Mouse (Mus musculus) lung, postnatal 0 days (tissue): ENCODE measurements around the gene Camsap1. TPM values are rescaled to one million over a fixed set of nuclear protein-coding genes. Genes with fewer than 3 reads are reported as not detected.
A peak's percentile ranks its signal among the peaks of the same experiment; 100 is the strongest.

Source experiments
- ATAC-seq: fragments of 200-750 bp; cut with Nextera tagmentation; 2 replicates; pipeline ENCODE4 v1.8.0; 2017; ENCODE audit warnings: moderate library complexity
- DNase-seq: peaks from one replicate; pipeline ENCODE4 v3.0.0-alpha.2; 2016; ENCODE audit warnings: low spot score
- H3K27ac ChIP-seq: fragments of 300-500 bp; sonication (generic); 2 replicates; pipeline ENCODE4 v1.5.1; 2014; ENCODE audit warnings: antibody characterized with exemption, mild to moderate bottlenecking, low read length, mixed read lengths
- H3K27me3 ChIP-seq: fragments of 300-500 bp; sonication (generic); replicated peaks from 2 replicates; pipeline ENCODE4 v1.6.1; 2014; ENCODE audit warnings: low read length, mixed read lengths; ENCODE audit not compliant: insufficient read depth
- H3K36me3 ChIP-seq: fragments of 300-500 bp; sonication (generic); 2 replicates; pipeline ENCODE4 v1.6.1; 2014; ENCODE audit warnings: low read length, mixed read lengths; ENCODE audit not compliant: insufficient read depth
- H3K4me1 ChIP-seq: fragments of 300-500 bp; sonication (generic); 2 replicates; pipeline ENCODE4 v1.6.1; 2014; ENCODE audit warnings: antibody characterized with exemption, low read depth, low read length, mixed read lengths; ENCODE audit not compliant: insufficient read depth
- H3K4me2 ChIP-seq: fragments of 300-500 bp; sonication (generic); replicated peaks from 2 replicates; pipeline ENCODE4 v1.6.1; 2014; ENCODE audit warnings: low read depth, mild to moderate bottlenecking, low read length, moderate library complexity, mixed read lengths
- H3K4me3 ChIP-seq: fragments of 300-500 bp; sonication (generic); 2 replicates; pipeline ENCODE4 v1.5.1; 2014; ENCODE audit warnings: low read depth, low read length
- H3K9ac ChIP-seq: fragments of 300-500 bp; sonication (generic); replicated peaks from 2 replicates; pipeline ENCODE4 v1.6.1; 2014; ENCODE audit warnings: low read depth, mild to moderate bottlenecking
- H3K9me3 ChIP-seq: fragments of 300-500 bp; sonication (generic); 2 replicates; pipeline ENCODE4 v1.6.1; 2016; ENCODE audit warnings: low read length, mixed read lengths
- CTCF ChIP-seq: IDR thresholded peaks from 2 replicates; pipeline ENCODE4 v1.5.1; 2016; ENCODE audit warnings: antibody characterized with exemption, mild to moderate bottlenecking
- EP300 ChIP-seq: IDR thresholded peaks from 2 replicates; pipeline ENCODE4 v1.6.1; 2016; ENCODE audit warnings: antibody characterized with exemption, mild to moderate bottlenecking, control low read depth
- WGBS: fragments of 180-500 bp; shearing (Covaris S2); extraction: QIAGEN DNeasy Blood & Tissue Kit; methylation state at CpG from one replicate; pipeline ENCODE4 v1.1.7; 2014; 5-methylcytosine and 5-hydroxymethylcytosine counted together
- polyA plus RNA-seq: library from polyadenylated mRNA; unstranded; fragments of >200 nt; fragmentation: Nextera tagmentation; extraction: Ambion mirVana; gene quantifications from 2 replicates; pipeline ENCODE4 v1.2.1, GENCODE M21; 2015

Gene Camsap1
- polyA plus RNA-seq, 1 experiment from 2014 or later: 5.2 TPM

DNA sequence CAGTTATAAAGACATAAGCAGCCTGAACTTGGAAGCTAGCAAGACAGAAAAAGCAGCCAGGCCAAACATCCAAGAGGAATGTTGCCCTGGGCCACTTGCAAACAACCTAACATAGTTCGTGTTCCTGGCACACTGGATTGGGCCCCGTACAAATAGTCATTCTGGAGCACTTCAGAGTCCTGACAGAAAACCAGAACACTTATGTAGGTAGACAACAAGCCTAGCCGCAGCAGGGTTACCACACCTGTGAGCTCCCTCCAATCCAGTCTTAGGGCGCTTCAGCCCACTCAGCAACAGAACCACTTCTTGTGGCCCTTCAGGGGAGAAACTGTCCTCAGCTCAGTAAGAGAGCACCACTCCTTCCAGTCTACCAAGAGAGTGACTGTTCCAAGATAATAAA, 13.8 kb downstream of the Camsap1 start:
- DNase-seq (peak; percentile 91), ATAC-seq (peak; percentile 98)
- Histone ChIP-seq H3K4me3 (no peak overlapping the region), H3K9ac (no peak overlapping the region), H3K27ac (peak overlapping the region; percentile 80), H3K36me3 (no peaks in the 10 kb centered on the region), H3K27me3 (no peaks in the 10 kb centered on the region), H3K4me1 (peaks cover 14% of the 10 kb centered on the region; the same call in 1 of the 2 replicates), H3K9me3 (no peaks in the 10 kb centered on the region), H3K4me2 (no peak overlapping the region)
- TF ChIP-seq EP300 (peak; percentile 75), CTCF (no peak)
- 57% methylated on average over 4 of the region's 4 CpGs for WGBS

GRCm38 (mm10) chr2:25949291-25949690, 33.8 kb downstream of the Camsap1 start:
- Histone ChIP-seq H3K27me3 (no peaks in the 10 kb centered on the region), H3K4me3 (no peak overlapping the region), H3K27ac (no peak overlapping the region), H3K4me2 (no peak overlapping the region), H3K9me3 (no peaks in the 10 kb centered on the region), H3K9ac (no peak overlapping the region), H3K4me1 (no peaks in the 10 kb centered on the region), H3K36me3 (peaks cover under 1% of the 10 kb centered on the region; the same call in 1 of the 2 replicates)
- DNase-seq: no peak
- TF ChIP-seq EP300: no peak
- no peak for TF ChIP-seq CTCF
- ATAC-seq: no peak
- WGBS: 95% methylated on average over 3 of the region's 3 CpGs

DNA sequence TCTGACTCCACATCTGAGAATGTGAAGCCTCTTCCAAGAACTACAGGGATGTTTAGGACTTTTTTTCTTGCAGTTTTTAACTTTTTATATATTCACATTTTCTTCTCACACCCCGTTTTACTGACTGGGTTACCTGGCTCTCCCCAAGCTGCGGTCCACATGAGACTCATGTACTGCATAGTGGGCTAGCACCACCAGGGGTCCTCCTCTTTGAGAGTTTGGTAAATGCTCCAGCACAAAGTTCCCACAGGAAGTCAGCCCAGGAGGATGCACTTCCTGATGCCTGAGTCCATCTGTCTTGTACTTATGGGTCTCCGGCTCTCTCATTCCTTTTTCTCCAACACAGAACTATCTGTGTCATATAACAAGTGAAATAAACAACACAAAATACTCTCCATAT, 35.1 kb downstream of the Camsap1 start:
- DNase-seq: peak; percentile 48
- peaks cover 10% of the 10 kb centered on the region; the same call in 1 of the 2 replicates for H3K36me3 ChIP-seq
- H3K4me2 ChIP-seq: no peak overlapping the region
- H3K27me3 ChIP-seq: no peaks in the 10 kb centered on the region
- no peaks in the 10 kb centered on the region for H3K4me1 ChIP-seq
- no peak overlapping the region for H3K4me3 ChIP-seq
- WGBS: 70% methylated on average over 3 of the region's 3 CpGs
- TF ChIP-seq EP300: no peak
- peak; percentile 52 for TF ChIP-seq CTCF
- no peak overlapping the region for H3K9ac ChIP-seq
- no peaks in the 10 kb centered on the region for H3K9me3 ChIP-seq
- H3K27ac ChIP-seq: no peak overlapping the region
- ATAC-seq: no peak

DNA sequence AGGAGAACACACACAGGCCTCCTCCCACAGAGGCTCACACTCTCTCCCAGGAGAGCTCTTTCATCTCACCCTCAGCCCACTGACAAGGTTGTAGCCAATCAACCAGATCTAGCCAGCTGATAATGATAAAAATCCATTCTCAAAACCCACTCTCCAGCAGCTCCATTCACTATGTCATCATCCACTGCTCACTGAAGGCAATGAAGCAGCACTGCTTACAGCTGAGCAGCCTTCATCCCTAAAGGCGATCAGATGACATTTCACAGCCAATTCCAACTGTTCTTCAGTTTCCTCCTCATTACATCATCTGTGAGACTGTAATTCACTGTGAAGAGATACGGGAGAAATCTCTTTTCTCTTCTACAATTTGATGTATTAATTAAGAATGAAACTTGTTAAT, 39.3 kb downstream of the Camsap1 start:
- Histone ChIP-seq H3K27ac (no peak overlapping the region), H3K4me3 (no peak overlapping the region), H3K9me3 (no peaks in the 10 kb centered on the region), H3K27me3 (no peaks in the 10 kb centered on the region), H3K36me3 (peaks cover 22% of the 10 kb centered on the region), H3K4me2 (no peak overlapping the region), H3K9ac (no peak overlapping the region), H3K4me1 (no peaks in the 10 kb centered on the region)
- TF ChIP-seq CTCF (no peak), EP300 (no peak)
- ATAC-seq (no peak), DNase-seq (no peak)
- 86% methylated on average over 2 of the region's 2 CpGs for WGBS

DNA sequence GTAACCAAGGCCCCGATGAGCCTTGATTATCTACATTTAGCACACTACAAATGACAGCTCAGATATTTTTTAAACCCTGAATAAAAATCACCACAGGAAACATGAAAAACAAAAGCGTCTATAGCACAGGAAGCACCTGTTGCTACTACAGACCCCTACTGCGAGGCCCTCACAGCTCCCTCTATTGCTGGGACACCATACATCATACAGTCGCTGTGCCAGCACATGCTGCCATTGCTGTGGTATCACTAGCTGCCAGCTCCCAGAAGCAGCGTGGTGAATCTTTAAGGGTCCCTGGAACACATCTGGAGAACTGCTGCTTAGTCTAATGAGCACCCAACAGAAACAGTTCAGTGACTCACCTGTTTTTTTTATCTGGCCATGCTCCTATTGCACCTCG, 42.6 kb downstream of the Camsap1 start:
- DNase-seq: no peak
- TF ChIP-seq CTCF (no peak), EP300 (no peak)
- Histone ChIP-seq H3K4me1 (no peaks in the 10 kb centered on the region), H3K4me2 (no peak overlapping the region), H3K4me3 (no peak overlapping the region), H3K27ac (no peak overlapping the region), H3K9ac (no peak overlapping the region), H3K9me3 (no peaks in the 10 kb centered on the region), H3K36me3 (peaks cover 31% of the 10 kb centered on the region), H3K27me3 (no peaks in the 10 kb centered on the region)
- ATAC-seq: no peak
- 73% methylated on average over 6 of the region's 6 CpGs for WGBS

- DNase-seq: peak; percentile 66
Measured at GRCm38 (mm10) chr2:25931249-25931859, 51.7 kb downstream of the Camsap1 start.

More at GRCm38 (mm10) chr2:25931249-25931859, 51.7 kb downstream of the Camsap1 start:
- peak; percentile 57 for ATAC-seq
- H3K27me3 ChIP-seq: no peaks in the 10 kb centered on the region
- no peak overlapping the region for H3K9ac ChIP-seq
- no peak overlapping the region for H3K4me3 ChIP-seq
- H3K9me3 ChIP-seq: no peaks in the 10 kb centered on the region
- H3K27ac ChIP-seq: no peak overlapping the region
- TF ChIP-seq EP300 (no peak), CTCF (peak; percentile 65)
- H3K36me3 ChIP-seq: peaks cover 30% of the 10 kb centered on the region
- H3K4me1 ChIP-seq: no peaks in the 10 kb centered on the region
- 74% methylated on average over 6 of the region's 6 CpGs for WGBS
- no peak overlapping the region for H3K4me2 ChIP-seq
